Mouse (Mus musculus) layer of hippocampus, postnatal 36 days (tissue): ENCODE measurements at regions not wholly inside any gene's neighbourhood (a gene's known extent, or its start where the extent isn't known, plus 50 kb on each side); places are given as distances from the start of the nearest gene placed in this dataset.

Experiments used
- DNase-seq, 2 experiments: peaks; one replicate each; pipeline ENCODE4 v3.0.0; 2022

DNA sequence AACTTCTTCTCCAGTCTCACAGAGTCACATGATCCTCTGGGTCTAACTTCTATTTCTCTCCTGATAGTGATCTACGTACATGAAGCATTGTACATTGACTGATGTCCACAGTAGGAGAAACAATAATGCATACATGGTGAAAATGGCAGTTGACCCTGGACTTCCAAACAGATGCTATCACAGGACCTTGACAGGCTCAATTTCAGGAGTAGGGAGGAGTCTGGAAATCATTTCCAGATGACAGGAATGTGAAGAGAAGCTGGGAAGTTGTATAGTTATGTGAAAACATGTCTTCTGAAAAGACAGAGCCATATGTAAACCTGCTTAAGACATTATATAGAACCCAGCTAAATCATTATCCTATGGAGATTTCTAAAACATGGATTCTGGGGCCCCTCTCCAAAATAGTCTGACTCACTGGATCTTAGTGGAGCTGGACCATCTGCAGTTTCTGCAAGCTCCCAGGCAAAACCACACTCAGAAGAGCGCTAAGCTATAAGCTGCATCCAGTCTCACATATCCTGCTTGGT, 322.3 kb upstream of the Ldb2 start:
- no peak for DNase-seq

DNA sequence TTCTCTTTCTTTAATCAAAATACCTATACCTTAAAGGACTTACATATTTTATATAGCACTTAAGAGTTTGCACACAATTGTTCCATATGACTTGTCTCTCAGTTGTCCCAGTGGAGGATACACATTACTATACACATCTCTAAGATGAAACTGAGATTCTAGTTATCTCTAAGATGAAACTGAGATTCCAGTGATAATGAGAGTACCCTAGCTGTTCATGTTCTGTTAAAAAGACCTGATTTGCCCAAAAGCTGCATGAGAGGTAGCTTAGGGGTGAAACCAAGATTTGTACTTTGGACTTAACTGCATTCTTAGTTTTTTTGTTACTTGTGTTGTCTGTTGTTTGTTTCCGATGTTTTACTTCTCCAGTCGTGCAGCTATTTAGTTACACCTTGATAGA, 320.3 kb upstream of the Ldb2 start:
- no peak for DNase-seq

DNA sequence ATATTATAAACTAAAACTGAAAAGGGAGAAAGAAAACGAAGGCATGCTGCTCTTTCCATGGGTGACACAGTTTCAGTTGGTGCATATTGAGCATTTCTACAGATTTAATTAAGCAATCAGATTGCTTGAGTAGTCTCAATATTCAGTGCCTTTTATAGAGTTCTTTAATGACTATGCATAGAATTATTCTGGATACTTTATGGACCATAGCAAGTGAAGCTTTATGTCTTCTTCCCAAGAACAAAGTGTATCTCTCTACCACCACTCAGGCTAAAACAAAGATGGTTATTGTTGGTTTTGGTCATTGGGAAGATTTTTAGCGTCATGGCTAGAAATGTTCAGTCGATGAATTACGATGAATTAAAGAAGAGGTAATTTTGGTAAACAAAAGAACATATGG, 311.8 kb upstream of the Ldb2 start:
- no peak for DNase-seq

DNA sequence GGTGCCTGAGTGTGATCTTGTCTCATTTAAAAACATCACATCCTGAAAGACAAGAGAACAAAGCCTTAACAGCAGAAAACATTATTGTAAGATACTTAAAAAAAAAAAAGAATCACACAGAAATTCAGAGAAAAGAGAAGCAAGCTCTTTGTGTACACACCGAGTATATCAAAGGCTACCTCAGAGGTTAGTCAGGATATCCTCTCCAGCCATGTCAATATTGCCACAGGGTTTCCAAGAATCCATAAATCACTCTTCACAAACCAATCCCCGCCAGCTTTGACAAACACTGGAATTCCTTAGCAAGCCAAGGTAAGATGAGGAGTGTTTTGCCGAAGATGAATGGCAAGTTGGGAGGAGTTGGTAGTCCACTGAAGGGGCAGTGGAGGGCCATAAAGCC, 311.3 kb upstream of the Ldb2 start:
- no peak for DNase-seq

DNA sequence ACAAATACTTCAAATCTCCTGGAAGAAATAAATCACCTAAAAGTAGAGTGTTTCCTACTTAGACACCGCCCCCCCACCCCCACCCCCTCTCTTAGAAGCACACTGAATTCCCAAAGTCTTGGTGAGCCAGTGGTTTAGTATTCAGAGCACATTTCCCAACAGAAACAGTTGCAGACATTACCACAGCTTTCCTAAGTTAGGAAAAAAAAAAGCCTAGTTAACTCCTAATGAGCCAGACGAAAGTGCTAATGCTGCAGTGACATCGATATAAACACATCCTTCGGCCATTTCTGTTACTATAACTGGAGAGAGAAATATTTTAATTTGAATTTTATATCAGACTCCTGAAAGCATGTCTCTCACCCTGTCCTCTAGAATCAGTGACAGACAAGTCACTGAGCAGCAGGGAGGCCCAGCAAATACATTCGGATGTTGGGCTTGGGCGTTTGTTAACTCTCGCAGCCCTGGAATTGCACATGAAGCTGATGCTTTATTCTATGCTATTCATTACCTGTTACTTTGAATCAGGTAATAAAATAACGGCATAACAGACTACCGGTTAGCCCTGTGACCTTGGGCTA, 305.8 kb upstream of the Ldb2 start:
- DNase-seq: no peak

DNA sequence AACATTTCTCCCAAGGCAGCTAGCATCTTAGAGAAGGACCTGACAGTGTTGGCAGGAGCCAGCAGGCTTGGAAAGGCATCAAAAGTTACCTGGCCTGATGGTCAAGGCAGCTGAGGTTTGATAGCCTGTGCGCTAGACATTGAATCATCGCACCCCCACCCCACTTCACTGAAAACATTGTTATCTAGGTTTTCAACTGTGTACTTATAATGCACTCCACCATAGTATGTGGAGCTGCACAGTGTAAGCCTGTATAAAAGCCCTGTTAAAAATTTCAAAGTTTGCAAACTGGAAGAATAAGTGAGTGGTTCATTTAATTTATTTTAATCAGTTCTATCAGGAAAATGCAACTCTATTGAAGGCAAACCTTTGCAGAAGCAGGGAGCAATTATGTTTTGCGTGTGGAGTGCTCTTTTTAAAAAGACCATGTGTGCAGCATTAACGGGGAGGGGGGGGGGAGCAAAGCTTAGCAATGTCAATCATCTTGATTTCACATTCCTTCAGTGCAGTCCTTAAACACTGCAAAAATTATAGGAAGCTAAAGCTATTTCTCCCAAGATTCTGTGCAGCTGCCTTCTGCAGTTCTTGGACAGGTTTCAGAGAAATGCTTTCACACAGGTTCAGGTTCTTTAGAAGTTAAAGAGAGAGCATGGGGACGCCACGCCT, 304.4 kb upstream of the Ldb2 start:
- DNase-seq: no peak

DNA sequence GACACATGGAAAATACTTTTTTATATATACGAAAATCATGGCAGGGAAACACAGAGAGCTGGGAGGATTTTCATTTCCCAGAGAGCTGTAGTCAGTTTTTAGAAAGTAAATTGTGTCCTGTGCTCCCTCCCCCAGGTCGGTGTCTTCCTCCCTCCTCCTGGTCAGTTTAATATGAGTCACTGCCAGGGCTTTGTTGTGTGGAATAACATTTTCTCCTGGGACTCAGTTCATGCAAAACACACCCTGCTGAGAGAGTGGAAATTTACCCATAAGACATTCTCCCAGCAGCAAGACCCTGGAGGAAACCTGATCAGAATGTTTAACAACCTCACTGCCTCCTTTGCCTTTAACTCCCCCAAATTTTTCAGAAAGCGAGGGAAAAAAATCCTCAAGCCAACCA, 303.2 kb upstream of the Ldb2 start:
- no peak for DNase-seq

DNA sequence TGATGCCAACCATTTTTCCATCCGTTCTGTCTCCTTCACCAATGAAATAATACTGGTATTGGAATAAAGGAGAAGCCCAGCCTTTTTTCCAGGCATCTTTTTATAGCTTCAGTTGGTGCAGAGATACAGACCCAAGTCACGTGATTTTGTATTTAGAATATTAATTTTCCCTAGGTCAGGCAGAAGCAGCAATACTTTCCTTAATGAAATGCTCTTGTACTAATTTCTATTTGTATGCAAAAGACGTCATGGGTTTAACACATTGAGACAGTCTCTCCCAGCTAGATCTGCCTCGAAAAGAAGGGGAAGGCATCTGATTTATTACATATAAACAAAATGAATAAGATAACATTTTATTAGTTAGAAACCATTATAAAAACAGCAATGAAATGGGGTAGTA, 302.3 kb upstream of the Ldb2 start:
- DNase-seq: no peak

DNA sequence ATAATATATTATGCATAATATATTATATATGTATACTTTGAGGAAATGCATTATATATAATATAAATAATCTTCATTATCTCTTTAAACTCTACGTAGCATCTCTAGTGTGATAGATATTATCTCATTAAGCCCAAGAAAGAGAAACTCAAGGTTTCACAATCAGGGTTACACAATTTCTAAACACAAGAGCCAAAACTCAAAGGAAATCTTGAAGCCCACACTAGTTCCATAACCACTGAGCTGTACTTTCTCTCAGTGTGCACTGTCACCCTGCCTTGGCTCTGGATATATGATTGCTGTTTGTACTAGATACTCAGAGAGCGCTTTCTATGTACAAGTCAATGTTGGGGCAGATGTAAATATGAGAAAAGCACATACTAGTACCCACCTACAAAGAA, 299.6 kb upstream of the Ldb2 start:
- DNase-seq: no peak

DNA sequence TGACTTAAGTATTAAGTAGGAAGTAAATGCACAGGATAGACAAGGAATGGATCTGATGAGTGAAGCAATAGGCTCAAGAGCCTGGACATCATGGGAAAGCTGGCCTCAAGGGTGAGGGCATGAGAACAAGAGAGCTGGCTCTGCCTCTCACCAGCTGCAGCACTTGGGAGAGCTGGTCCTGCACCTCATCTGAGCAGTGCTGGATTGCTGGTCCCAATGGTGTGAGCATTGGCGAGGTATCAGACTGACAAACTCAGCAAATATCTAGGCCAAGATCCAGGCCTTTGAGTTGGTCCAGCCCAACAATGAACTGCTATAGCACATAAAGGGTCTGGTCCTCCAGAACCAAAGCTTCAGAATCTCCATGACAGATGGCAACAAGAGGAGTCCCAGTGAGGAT, 298.5 kb upstream of the Ldb2 start:
- no peak for DNase-seq

DNA sequence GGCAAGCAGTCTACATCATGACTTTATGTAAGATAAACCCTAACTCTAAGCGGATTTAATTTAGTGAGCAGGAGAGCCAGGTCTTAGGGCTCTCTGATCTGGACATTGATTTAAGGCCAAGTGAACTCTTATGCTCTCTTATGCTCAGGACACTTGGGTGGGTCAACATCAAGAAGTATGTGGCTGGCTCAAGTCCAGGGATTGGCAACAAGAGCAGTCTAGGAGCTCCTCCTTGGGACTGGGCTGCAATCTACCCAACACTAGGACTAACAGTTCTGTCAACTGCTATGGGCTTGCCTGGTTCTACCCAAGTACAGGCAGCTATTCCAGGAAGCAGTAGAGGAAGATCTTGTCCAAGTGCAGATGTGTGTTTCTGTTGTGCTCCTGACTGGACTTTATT, 285.3 kb upstream of the Ldb2 start:
- no peak for DNase-seq

DNA sequence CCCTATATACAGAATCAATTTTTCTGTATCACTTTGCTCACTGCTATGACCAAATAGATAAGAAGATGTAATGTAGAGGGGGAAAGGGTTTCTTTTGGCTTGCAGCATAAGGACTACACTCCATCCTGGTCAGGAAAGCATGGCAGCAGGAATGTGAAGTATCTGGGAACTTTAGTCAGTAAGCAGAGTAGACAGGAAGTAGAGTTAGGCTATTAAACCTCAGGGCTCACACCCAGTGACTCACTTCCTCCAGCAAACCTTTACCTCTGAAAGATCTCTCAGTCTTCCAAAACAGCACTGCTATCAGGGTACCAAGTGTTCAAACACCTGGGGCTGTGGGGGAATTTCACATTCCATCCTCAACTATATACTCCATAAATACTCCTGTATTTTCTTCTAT, 283.1 kb upstream of the Ldb2 start:
- no peak for DNase-seq

DNA sequence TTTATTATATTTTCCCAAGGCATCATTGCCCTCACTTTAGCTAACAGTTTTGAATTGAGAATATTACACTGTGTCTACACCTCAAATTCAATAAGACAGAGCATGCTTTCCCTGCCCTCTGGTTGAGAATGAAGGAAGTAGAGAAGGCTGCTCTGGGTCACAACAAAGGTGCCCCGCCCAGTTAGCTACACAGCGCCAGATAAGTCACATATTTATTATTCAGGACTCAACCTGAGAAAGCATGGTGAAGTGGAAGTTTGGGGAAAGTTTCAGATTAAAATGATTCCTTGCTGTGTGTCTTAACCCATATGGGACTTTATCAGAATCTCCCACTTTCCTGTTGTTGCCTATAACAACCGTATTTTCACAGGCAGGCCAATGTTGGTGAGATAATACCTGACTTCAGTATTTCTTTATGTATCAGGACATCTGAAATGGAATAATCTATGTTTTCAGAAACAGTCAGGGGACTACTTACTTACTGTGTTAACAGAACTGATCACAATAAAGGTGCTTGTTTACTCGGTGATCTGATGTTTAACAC, 276.9 kb upstream of the Ldb2 start:
- DNase-seq: no peak

DNA sequence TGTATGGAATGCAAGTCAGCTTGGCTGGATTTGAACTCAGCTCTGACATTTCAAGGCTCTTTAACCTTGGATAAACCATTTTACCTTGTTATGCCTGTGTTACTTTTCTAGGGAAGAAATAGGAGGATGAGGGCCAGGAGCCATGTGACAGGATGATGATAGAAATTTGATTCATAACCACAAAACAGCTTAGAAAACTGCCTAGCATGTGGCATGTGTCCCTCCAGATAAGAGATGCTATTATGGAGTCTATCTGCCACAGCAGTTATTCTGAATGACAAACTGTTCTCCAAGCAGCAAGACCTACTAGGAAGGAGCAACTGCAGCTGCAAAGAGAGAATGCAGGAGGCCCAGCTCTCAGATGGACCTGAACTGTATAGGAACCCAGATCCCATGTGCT, 275.7 kb upstream of the Ldb2 start:
- no peak for DNase-seq

DNA sequence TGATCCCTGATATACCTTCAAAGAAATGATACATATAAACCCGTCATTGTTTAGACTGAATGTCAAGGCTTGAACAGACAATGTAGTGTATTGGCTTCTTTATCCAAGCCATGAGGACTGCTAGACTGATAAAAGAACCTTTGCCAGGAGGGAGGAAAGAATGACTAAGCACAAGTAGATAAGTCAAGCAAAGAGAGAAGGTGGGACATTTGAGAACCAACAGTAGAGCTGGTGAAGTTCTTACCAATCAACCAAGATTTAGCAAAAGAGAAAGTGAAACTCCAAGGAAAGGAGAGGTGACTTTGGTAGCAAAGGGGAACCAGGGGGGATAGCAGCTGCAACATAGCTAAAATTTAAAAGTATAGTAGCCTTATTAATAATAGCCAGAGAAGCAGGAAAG, 273.0 kb upstream of the Ldb2 start:
- no peak for DNase-seq

DNA sequence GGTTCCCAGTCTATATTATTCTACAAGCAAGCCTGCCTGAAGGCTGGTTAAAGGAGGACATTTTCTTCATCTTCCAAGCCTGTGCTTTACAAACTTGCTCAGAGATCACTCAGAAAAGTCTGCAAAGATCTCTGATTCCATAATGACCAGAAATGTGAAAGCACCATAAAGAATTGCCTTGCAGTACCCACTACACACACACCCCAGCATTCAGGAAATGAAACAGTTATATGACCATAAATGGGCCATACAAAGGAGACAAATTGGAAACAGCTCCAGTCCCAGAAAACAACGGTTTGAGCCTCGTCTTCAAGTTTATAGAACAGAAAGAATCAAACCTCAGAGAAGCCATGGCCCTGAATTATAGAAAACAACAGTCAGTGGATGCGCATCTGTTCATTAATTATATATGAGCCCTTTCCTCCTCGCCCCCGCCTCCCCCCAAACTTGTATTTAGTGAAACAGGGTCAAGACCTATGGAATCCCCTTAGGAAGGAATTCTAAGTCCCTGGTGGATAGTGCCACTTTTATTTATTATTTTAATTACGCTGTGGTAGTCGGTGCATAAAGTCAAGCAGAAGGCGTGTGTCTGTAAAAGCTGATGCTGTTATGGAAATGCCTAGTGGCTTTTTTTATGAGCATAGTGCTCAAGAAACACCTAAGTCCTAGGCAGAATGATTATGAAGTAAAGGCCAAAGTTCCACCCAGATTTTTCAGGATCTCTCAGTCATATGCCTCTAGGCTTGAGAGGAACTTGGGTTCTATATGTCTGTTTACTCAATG, 266.6 kb upstream of the Ldb2 start:
- no peak for DNase-seq

DNA sequence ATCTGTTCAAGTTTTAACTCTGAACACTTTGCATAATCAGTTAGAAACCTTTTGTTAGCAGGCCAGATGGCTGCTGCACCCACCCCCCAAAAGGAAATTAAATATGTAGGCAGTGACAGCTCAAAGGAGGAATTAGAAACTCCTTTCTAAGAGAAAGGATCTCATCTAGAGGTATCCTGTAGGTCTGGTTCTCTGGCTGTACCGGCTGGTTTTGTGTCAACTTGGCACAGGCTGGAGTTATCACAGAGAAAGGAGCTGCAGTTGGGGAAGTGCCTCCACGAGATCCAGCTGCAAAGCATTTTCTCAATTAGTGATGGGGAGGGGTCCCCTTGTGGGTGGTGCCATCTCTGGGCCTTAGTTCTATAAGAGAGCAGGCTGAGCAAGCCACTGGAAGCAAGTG, 263.1 kb upstream of the Ldb2 start:
- DNase-seq: peak; percentile 14 to 18

DNA sequence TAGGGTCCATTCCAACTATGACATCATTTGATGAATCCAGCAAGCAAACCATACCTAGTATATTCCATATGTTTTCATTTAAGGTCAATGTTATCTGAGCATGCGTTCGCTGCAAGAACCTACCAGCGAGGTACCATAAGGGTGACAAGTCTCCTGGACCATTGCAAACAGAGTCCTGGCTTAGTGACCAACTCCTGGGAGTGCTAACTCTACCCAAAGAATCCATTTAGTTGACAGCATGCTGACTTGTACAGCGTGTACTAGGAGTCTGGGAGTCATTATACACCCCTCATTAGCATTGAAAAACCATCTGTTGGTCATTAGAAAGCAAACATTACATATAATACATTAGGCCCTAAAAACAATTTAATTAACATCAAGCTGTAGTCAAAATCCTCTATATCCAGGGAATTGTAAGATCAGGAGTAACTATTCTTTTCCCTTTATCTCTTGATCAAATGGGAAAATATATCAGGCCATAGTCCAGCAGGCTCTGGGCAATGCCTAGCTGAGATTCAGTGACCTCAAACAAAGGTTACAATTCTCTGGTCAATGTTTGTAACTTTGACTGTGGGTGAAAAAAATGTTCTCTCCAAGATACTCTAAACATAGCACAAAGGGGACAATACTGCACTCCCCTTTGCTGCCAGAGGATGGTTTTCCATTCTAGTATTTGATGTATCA, 255.9 kb upstream of the Ldb2 start:
- DNase-seq: no peak

DNA sequence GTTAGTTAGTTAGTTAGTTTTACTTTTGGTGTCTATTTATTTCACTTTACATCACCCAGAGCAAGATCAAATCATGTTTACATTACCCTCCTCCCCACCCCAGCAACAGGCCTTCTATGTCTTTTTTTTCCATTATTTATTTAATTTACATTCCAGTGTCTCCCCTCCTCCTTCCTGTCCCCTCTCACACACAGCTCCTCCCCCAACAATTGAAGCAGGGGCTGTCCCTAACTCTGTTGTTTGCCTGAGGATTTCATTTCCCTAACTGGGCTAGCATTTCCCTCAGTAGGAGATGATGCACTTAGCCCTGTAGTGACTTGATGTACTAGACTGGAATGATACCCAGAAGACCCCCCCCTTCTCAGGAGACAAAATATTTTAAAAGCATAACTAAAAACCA, 249.9 kb upstream of the Ldb2 start:
- DNase-seq: no peak

DNA sequence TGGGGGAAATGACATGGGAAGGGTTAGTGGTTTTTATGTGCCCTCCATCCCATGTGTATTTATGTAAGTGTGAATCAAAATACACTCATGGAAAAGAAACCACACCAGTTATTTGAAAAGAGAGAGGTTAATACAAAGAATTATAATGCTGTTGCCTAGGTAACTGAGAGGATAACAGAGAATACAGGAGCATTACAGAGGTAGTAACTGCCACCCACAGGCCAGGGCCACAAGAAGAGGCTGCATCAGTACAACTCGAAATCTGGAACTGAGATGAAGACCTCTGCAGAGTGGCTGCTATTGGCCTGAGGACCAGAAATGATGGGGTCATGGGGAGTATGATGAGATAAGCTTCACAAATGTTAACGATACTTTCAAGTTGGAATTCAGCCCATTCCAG, 243.4 kb upstream of the Ldb2 start:
- DNase-seq: no peak

DNA sequence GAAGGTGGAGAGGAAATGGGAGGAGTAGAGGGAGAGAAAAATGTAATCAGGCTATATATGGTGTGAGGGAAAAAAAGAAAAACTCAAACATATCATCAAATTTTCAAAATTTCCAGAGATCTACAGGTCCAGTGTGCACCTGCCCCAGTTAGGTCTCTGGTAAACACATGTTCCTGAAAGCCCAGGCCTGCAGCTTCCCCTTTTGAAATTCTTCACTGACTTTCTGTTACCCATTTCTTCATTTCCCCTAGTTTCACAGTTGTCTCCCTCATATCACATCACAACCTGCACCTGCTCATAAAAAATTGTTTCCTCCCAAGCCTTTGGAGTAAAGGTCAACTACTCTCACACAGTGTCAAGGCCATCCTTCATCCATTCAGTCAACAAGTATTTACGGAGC, 236.9 kb upstream of the Ldb2 start:
- DNase-seq: no peak

DNA sequence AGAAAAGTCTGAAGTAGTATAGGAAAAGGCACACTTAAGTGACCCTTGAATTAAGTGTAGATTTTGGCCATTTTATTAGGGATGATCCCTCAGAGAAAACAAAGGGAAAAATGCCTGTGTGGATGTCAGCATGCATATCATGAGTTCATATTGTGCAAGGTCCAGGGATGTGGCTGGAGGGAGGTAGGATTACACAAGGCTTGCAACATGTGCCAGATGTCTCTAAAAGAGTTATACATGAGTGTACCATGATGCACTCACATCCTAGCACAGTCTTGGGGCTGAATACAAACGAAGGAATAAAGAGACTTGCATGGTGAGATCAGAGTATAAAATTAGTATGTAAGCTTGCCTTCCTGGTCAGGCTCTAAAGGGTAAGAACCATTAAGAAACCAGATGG, 233.7 kb upstream of the Ldb2 start:
- DNase-seq: no peak

DNA sequence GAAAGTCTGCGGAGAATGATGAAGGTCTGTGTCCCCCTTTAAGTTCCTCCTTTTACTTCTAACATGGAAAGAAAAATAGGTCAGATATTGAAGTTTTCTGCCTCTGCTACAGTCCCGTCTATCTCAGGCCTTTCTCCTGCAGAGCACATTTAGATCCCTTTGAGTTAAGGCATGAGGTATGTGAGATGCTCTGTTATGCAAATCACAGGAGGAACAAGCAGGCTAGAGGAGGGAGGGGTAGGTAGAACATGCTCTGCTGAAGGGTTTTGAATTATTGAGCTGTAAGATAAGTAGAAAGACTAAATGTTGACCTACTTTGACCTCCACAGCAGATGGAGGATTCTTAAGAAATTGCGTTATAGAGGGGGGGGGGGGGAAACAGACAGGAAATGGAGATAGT, 228.4 kb upstream of the Ldb2 start:
- DNase-seq: no peak
